Mouse (Mus musculus) adrenal gland, adult 18-20 months (tissue): ENCODE results near the gene Fntb. TPM values are rescaled to one million over a fixed set of nuclear protein-coding genes. Genes with fewer than 3 reads are reported as not detected.

Experiments used
- DNase-seq, 2 experiments: peaks; one replicate each; pipeline ENCODE4 v3.0.0; 2021 to 2022; ENCODE audit warnings: low spot score in 2 of 2
- total RNA-seq, 2 experiments: library from RNA; stranded (reverse); gene quantifications; 1 replicate in 1 of 2; 2 replicates in 1 of 2; pipeline ENCODE4 v1.2.3; 2021

Gene Fntb
- total RNA-seq, 2 experiments from 2014 or later, result 12.8 to 14.9 TPM

GRCm38 (mm10) chr12:76885103-76885502, 119.7 kb downstream of the Fntb start:
- no peak for DNase-seq

DNA sequence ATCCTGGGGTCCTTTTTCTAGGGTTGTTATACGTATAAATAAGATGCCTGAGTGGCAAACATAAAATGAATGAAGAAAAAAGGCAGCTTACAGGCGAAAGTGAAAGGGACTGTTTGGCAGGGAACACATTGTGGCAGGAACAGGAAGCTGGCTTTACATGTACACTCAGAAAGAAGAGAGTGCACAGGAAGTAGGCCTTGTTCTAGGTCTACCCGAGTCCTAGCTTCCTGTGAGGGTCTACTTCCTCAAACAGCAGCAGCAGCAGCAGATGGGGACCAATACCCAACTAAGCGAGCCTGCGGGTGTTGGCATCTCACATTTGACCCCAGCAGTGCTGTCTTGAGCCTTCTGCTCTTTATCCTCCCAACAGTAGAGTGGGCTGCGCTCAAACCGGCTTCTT, 121.4 kb downstream of the Fntb start:
- DNase-seq, result no peak

DNA sequence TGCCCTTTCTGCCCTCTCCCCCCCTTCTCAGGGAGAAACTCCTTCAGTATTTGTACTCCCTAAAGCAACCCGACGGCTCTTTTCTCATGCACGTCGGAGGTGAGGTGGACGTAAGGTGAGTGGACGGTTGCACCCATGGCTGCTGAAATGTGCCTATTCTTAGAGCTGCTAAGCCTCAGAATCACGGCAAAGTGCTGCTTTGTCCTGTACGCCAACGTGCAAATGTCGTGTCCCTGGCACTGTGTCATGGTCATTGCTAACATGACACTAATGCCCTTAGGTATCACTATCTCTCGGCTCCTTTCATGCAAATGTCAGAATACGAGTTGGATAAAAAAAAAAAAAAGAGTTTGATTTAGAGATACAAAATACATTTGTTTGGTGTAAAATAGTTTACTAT, 122.6 kb downstream of the Fntb start:
- DNase-seq, result no peak

- no peak for DNase-seq
Measured at GRCm38 (mm10) chr12:76889404-76890184, 124.2 kb downstream of the Fntb start.

DNA sequence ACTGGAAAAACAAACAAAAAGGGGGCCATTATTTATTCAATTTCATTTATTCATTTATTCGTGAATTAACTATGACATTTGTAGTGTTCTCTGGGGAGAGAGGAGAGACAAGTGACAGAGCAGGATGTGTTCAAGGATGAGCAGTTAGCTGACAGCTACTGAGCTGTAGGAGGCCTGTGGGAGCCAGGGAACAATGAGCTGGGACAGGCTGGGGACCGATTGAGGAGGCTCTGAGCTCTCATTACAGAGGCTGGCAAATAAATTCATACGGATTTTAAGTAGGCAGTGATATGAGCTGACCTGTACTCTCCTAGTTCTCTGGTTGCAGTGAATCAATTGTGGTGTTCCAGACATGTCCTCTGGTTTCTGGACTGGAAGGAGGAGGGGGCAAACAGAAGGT, 125.8 kb downstream of the Fntb start:
- DNase-seq, result no peak

DNA sequence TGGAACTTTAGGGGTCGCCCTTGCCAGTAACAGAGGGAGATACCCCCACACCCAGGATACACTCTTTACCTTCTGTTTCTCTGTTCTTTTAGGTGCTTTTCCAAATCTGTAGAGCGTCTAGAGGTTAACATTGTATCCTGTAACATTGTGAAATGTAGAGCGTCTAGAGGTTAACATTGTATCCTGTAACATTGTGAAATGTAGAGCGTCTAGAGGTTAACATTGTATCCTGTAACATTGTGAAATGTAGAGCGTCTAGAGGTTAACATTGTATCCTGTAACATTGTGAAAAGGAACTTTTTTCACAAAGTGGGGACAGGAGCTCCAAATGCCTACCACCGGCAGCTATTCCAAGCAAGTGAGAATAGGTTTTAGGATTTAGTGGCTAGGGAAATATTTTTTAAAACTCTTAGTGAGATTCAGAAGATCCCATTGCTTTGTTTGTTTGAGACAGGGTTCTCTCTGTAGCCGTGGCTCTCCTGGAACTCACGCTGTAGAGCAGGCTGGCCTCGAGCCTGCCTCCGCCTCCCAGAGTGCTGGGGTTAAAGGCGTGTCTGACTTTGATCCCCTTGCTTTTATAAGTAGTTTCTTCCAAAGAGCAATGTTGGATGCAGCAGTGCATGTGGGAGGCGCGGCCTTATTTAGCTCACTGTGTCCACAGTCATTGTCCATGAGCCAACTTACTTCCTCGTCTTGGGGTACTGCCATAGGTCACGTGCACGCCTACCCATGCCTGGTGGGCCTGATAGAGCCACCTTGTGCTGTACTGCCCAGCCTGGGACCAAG, 127.7 kb downstream of the Fntb start:
- no peak for DNase-seq

DNA sequence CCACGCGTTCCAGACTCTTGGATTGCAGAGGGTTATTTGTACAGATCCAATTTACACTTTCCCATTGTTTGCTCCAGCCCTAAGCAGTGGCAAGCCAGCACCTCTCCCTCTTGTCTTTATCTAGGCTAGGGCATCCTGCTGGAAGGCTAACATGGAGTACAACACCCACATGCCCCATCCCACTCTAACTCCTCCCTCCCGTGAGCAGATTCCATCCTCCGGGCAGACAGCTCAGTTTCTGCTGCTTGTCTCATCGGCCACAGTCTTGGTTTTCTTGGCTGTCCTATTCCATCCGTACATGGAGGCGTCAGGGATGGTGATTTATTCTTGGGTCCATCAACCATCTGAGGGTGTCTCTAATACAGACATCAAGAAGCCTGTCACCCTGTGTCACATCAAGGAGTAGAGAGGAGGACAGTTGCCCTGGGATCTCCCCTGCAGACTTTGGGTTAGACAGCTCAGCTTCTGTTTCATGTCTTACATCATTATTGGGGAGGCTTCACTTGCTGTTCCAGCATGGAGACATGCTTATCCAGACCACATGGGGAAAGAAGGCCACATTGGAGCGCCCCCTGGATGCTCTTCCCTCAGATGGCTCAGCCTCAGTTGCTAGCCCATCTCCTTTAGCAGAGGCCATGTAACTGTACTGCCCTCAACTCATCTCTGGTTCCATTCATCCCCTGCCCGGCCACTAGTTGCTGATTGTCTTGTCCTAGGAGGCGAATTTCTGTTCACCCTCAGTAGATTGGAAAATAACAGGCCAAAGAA, 129.6 kb downstream of the Fntb start:
- no peak for DNase-seq

- no peak for DNase-seq
Measured at GRCm38 (mm10) chr12:76895777-76896176, 130.4 kb downstream of the Fntb start.

- no peak for DNase-seq
Measured at GRCm38 (mm10) chr12:76896566-76896965, 131.2 kb downstream of the Fntb start.

GRCm38 (mm10) chr12:76897006-76897405, 131.6 kb downstream of the Fntb start:
- DNase-seq, result no peak

DNA sequence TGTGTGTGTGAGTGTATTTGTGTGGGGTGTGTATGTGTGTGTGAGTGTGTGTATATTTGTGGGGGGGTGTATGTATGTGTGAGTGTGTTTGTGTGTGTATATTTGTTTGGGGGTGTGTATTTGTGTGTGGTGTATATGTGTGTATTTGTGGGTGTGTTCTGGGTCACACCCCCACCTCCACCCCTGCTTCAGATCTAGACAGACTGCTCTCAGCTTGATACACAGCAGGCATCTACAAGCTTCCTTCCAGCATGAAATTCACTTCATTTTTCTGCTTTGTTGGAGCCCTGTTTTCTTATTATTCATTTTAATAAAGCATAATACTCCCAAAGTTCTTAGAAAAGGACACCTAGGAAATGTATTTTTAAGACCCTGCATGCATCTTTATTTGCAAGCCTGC, 132.8 kb downstream of the Fntb start:
- no peak for DNase-seq

- no peak for DNase-seq
Measured at GRCm38 (mm10) chr12:76899261-76899975, 134.0 kb downstream of the Fntb start.

- no peak for DNase-seq
Measured at GRCm38 (mm10) chr12:76901508-76902294, 136.3 kb downstream of the Fntb start.

DNA sequence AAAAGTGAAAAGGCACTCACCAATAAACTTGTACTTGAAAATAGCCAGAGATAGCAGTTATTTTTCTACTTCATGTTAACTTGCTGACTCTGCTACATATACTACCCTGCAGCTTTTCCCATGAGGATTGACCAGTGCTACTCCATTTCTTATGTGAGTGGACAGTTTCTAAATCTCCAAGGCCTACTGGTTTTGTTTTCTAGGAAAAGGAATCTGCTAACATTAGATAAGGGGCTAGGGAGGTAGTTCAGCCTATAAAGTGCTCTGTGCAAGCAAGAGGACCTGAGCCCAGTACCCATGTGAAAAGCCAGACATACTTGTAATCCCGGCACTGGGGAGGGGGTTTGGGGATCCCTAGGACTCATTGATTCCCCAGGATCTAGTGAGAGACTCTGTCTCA, 140.9 kb downstream of the Fntb start:
- DNase-seq, result no peak

- DNase-seq, result no peak
Measured at GRCm38 (mm10) chr12:76909218-76909617, 143.8 kb downstream of the Fntb start.

- no peak for DNase-seq
Measured at GRCm38 (mm10) chr12:76910258-76910940, 145.0 kb downstream of the Fntb start.

DNA sequence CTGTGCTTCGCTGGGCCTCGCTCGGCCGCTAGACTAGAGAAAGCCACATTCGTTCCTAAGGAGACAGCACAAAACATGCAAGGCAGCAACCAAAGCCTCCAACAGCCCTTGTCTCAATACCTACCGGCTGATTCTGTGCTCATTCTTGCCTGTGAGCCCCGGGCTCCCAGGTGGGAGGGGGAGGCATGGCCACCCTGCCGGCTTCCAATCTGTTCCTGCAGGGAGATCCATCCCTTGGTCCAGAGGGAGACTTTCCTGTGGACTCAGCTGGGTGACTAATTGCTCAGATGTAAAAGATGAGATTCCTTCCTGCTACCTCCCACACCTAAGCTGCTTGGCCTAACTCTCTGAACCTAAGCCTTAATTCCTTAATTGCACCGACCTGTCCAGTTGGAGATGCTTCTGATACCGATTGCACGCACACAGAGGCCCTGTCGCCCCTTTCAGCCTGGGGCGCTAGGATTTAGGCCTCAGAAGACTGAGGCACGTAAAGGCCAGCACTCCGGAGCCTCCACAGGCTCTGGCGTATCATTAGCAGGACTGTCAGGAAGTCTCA, 145.9 kb downstream of the Fntb start:
- no peak for DNase-seq

GRCm38 (mm10) chr12:76912193-76912592, 146.8 kb downstream of the Fntb start:
- DNase-seq, result no peak

GRCm38 (mm10) chr12:76916163-76916562, 150.8 kb downstream of the Fntb start:
- DNase-seq, result no peak
